Comparison of ENCODE assay signal across 21 mouse cellular contexts in genomic region chr14:30240916-30241515, GRCm38 (mm10).
A peak's percentile ranks its signal among the peaks of the same experiment; 100 is the strongest.
DNase-seq lines count a peak whose midpoint lies in the region; ATAC-seq and TF ChIP-seq lines count a peak whose summit lies in the region.
"Had no signal": no experiment of that assay in that cellular context is flagged by ENCODE, and none has a peak within 500 bp of the region (broad histone marks: within the 10 kb centered on the region; RNA-seq: fewer than 3 reads in every experiment).

No protein-coding gene starts in this region.

- no peaks in the 10 kb centered on the region for H3K27me3 ChIP-seq in limb, embryonic 10.5 days (ENCODE audit: low read depth, poor library complexity, severe bottlenecking)
- H3K27me3 ChIP-seq in forebrain, postnatal 0 days (ENCODE audit: insufficient read depth, low read length): no peaks in the 10 kb centered on the region
- H3K27me3 ChIP-seq: CH12.LX; hindbrain, embryonic 12.5 days had no signal

- H3K4me1 ChIP-seq in limb, embryonic 10.5 days: no peaks in the 10 kb centered on the region
- H3K4me1 ChIP-seq in forebrain, postnatal 0 days (ENCODE audit: insufficient read depth): no peaks in the 10 kb centered on the region
- H3K4me1 ChIP-seq: forebrain, embryonic 10.5 days; hindbrain, embryonic 12.5 days had no signal

- no peak overlapping the region for H3K9ac ChIP-seq in forebrain, postnatal 0 days
- H3K9ac ChIP-seq: hindbrain, embryonic 12.5 days had no signal

- H3K4me2 ChIP-seq in forebrain, postnatal 0 days (ENCODE audit: low read depth): no peak overlapping the region
- H3K4me2 ChIP-seq: hindbrain, embryonic 12.5 days had no signal

- ATAC-seq in forebrain, postnatal 0 days: no peak
- ATAC-seq: forebrain, embryonic 14.5 days; hindbrain, embryonic 16.5 days had no signal

- TF ChIP-seq CTCF in forebrain, postnatal 0 days (IDR thresholded peaks at IDR 0.05; ENCODE audit: low read depth): no peak

- no peak overlapping the region for H3K4me3 ChIP-seq in limb, embryonic 10.5 days
- H3K4me3 ChIP-seq in forebrain, postnatal 0 days (ENCODE audit: low read depth, low read length): no peak overlapping the region
- H3K4me3 ChIP-seq: embryonic facial prominence, embryonic 10.5 days; forebrain, embryonic 10.5 days; heart, embryonic 10.5 days; hindbrain, embryonic 12.5 days had no signal

- WGBS in limb, embryonic 10.5 days: 84% methylated on average over 7 of the region's 7 CpGs
- WGBS in forebrain, postnatal 0 days: 60% methylated on average over 7 of the region's 7 CpGs

- no peaks in the 10 kb centered on the region for H3K36me3 ChIP-seq in limb, embryonic 10.5 days
- H3K36me3 ChIP-seq in forebrain, postnatal 0 days (ENCODE audit: insufficient read depth): no peaks in the 10 kb centered on the region
- H3K36me3 ChIP-seq: embryonic facial prominence, embryonic 10.5 days; forebrain, embryonic 10.5 days; hindbrain, embryonic 12.5 days had no signal

- DNase-seq in heart, adult 11 months: peak; percentile 55
- no peak for DNase-seq in heart, adult 18-20 months
- peak; percentile 19 for DNase-seq in testis, postnatal 10 days (ENCODE audit: low spot score)
- DNase-seq in testis, postnatal 14 days (ENCODE audit: low spot score): no peak
- peak; percentile 48 for DNase-seq in retina, embryonic 14.5 days (ENCODE audit: low spot score)
- DNase-seq in limb, embryonic 10.5 days (ENCODE audit: low spot score): no peak
- no peak for DNase-seq in forebrain, postnatal 0 days
- DNase-seq: adrenal gland, adult 2 months; adrenal gland, postnatal 25 days; cerebellum, adult 18-20 months; cerebellum, adult 9-11 months; gastrocnemius, postnatal 14 days; heart, postnatal 10 days; heart, postnatal 4 days had no signal

- H3K27ac ChIP-seq in limb, embryonic 10.5 days: no peak overlapping the region
- H3K27ac ChIP-seq in forebrain, postnatal 0 days (ENCODE audit: low read depth, low read length): no peak overlapping the region
- H3K27ac ChIP-seq: embryonic facial prominence, embryonic 10.5 days; forebrain, embryonic 10.5 days; heart, embryonic 10.5 days; hindbrain, embryonic 12.5 days had no signal

- no peaks in the 10 kb centered on the region for H3K9me3 ChIP-seq in limb, embryonic 10.5 days (replicated peaks)
- H3K9me3 ChIP-seq in forebrain, postnatal 0 days (ENCODE audit: low read length): no peaks in the 10 kb centered on the region
- H3K9me3 ChIP-seq: embryonic facial prominence, embryonic 10.5 days; forebrain, embryonic 10.5 days; heart, embryonic 10.5 days; hindbrain, embryonic 12.5 days had no signal

Comparison
In these comparisons a context has a peak if more than half of its experiments do, and no peak if none do; other contexts are left out.
1. DNase-seq: peak in heart, adult 11 months (single experiment), testis, postnatal 10 days (single experiment) and retina, embryonic 14.5 days (single experiment); none in heart, adult 18-20 months (0 of 2), testis, postnatal 14 days (single experiment), limb, embryonic 10.5 days (single experiment) and forebrain, postnatal 0 days (single experiment).